Mouse (Mus musculus): Measurements from ENCODE around the gene Cybb. TPM values are rescaled to one million over a fixed set of nuclear protein-coding genes. Genes with fewer than 3 reads are reported as not detected.

Gene Cybb
- total RNA-seq, 1 experiment from 2014 or later, result 49.3 TPM

DNA sequence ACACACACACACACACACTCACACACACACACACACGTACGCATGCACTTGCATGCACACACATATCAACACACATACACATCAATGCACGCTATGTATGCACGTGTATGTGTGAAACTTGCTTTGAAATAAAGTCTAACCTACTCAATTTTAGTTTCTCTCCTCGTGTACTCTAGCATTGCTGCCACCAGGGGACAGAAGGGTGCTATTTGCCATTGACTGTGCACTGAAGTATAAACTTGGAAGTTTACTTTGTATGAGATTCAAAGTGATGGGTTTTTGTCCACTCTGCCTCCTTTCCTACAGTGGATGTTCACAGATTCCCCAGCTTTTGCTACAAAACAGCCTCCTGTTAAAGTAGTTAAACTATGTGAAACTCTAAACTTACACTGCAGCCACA, 73.7 kb downstream of the Cybb start:
- ATAC-seq (replicated peaks in 1 of 2; ENCODE audit: insufficient read depth in 1 of 2, low FRiP score in 2 of 2, low TSS enrichment in 1 of 2, low read depth in 1 of 2, poor library complexity in 2 of 2, severe bottlenecking in 2 of 2), result no peak

Other genes with a start within 250 kb of the Cybb start
- gene Gm14862, start 230.9 kb downstream of the Cybb start, total RNA-seq (2017), result not detected in 2 replicates
- gene Xk, start 215.0 kb downstream of the Cybb start, total RNA-seq (2017), result 8.4 and 10.4 TPM in 2 replicates
- not detected in 2 replicates for gene H2al1m, start 204.0 kb downstream of the Cybb start, total RNA-seq (2017)
- gene H2al1k, start 137.1 kb downstream of the Cybb start, total RNA-seq (2017), result not detected in 2 replicates
- not detected in 2 replicates for gene H2al1o, start 84.6 kb upstream of the Cybb start, total RNA-seq (2017)
- 107 and 116 TPM in 2 replicates for gene Dynlt3, start 175.2 kb upstream of the Cybb start, total RNA-seq (2017)

All from hematopoietic stem cell, adult 5-6 weeks (primary cell).